Mouse (Mus musculus) E14TG2a.4 (cell line): ENCODE data around the gene Saxo2.

Source experiments
- H3K27me3 ChIP-seq: 2 replicates; pipeline ENCODE4 v1.6.1; 2014; ENCODE audit warnings: low read length, control low read depth; ENCODE audit not compliant: insufficient read depth
- H3K36me3 ChIP-seq: 2 replicates; pipeline ENCODE4 v1.6.1; 2014; ENCODE audit warnings: low read length, control low read depth; ENCODE audit not compliant: insufficient read depth
- H3K4me1 ChIP-seq: replicated peaks from 2 replicates; pipeline ENCODE4 v1.6.1; 2014; ENCODE audit warnings: low read depth, low read length, control low read depth
- H3K4me3 ChIP-seq: replicated peaks from 2 replicates; pipeline ENCODE4 v1.5.1; 2014; ENCODE audit warnings: mild to moderate bottlenecking, low read length
- H3K9me3 ChIP-seq: 2 replicates; pipeline ENCODE4 v1.6.1; 2014; ENCODE audit warnings: low read length, control low read depth
- CTCF ChIP-seq: conservative IDR thresholded peaks from 2 replicates; pipeline ENCODE4 v1.5.1; 2014; ENCODE audit warnings: low read length
- NANOG ChIP-seq: IDR thresholded peaks from 2 replicates; pipeline ENCODE4 v1.6.1; 2014; ENCODE audit warnings: borderline replicate concordance, low read length, mixed read lengths
- POU5F1 ChIP-seq: IDR thresholded peaks from 2 replicates; pipeline ENCODE4 v1.6.1; 2014; ENCODE audit warnings: low read length, borderline replicate concordance

The Saxo2 gene

GRCm38 (mm10) chr7:82648353-82649080 lies at the start of gene Saxo2, which contains the start of gene Efl1:
Saxo2 (minus strand) TSS chr7:82648528.
Efl1 (plus strand) TSS chr7:82648614.
- peaks cover 17% of the 10 kb centered on the region for H3K36me3 ChIP-seq
- TF ChIP-seq POU5F1 (no peak), NANOG (no peak), CTCF (no peak)
- peak within 1 kb of the TSS; percentile 85 for H3K4me3 ChIP-seq
- peaks cover 14% of the 10 kb centered on the region for H3K4me1 ChIP-seq
- H3K27me3 ChIP-seq, result no peaks in the 10 kb centered on the region
- H3K9me3 ChIP-seq, result 0 out of 2 replicates have a peak, but pooled peaks cover 3% of the 10 kb centered on the region

GRCm38 (mm10) chr7:82697668-82698067 lies 49.3 kb upstream of the Saxo2 start:
- no peaks in the 10 kb centered on the region for H3K4me1 ChIP-seq
- H3K9me3 ChIP-seq, result no peaks in the 10 kb centered on the region
- H3K27me3 ChIP-seq, result no peaks in the 10 kb centered on the region
- TF ChIP-seq CTCF, result peak; percentile 85
- no peak for TF ChIP-seq NANOG
- H3K4me3 ChIP-seq, result no peak overlapping the region
- H3K36me3 ChIP-seq, result peaks cover 66% of the 10 kb centered on the region

GRCm38 (mm10) chr7:82691021-82691738 lies 42.9 kb upstream of the Saxo2 start:
- H3K27me3 ChIP-seq, result no peaks in the 10 kb centered on the region
- no peak overlapping the region for H3K4me3 ChIP-seq
- peaks cover 74% of the 10 kb centered on the region for H3K36me3 ChIP-seq
- H3K4me1 ChIP-seq, result 0 out of 2 replicates have a peak, but pooled peaks cover 8% of the 10 kb centered on the region
- no peaks in the 10 kb centered on the region for H3K9me3 ChIP-seq
- no peak for TF ChIP-seq NANOG
- no peak for TF ChIP-seq POU5F1
- no peak for TF ChIP-seq CTCF

GRCm38 (mm10) chr7:82688736-82689135 lies 40.4 kb upstream of the Saxo2 start:
- TF ChIP-seq NANOG (no peak), POU5F1 (no peak), CTCF (no peak)
- Histone ChIP-seq H3K27me3 (no peaks in the 10 kb centered on the region), H3K4me3 (no peak overlapping the region), H3K36me3 (peaks cover 76% of the 10 kb centered on the region), H3K9me3 (no peaks in the 10 kb centered on the region), H3K4me1 (peaks cover 8% of the 10 kb centered on the region; the same call in 1 of the 2 replicates)

GRCm38 (mm10) chr7:82679901-82680300 lies 31.6 kb upstream of the Saxo2 start:
- Histone ChIP-seq H3K4me1 (no peaks in the 10 kb centered on the region), H3K9me3 (no peaks in the 10 kb centered on the region), H3K36me3 (peaks cover 74% of the 10 kb centered on the region), H3K4me3 (no peak overlapping the region), H3K27me3 (no peaks in the 10 kb centered on the region)
- TF ChIP-seq POU5F1 (no peak), NANOG (no peak), CTCF (no peak)

GRCm38 (mm10) chr7:82676834-82677233 lies 28.5 kb upstream of the Saxo2 start:
- Histone ChIP-seq H3K4me3 (no peak overlapping the region), H3K36me3 (peaks cover 75% of the 10 kb centered on the region), H3K27me3 (no peaks in the 10 kb centered on the region), H3K9me3 (no peaks in the 10 kb centered on the region), H3K4me1 (no peaks in the 10 kb centered on the region)
- no peak; the same call in 1 of the 2 replicates for TF ChIP-seq CTCF
- no peak for TF ChIP-seq POU5F1
- no peak for TF ChIP-seq NANOG

GRCm38 (mm10) chr7:82676001-82676400 lies 27.7 kb upstream of the Saxo2 start:
- H3K4me1 ChIP-seq, result no peaks in the 10 kb centered on the region
- H3K36me3 ChIP-seq, result peaks cover 74% of the 10 kb centered on the region
- H3K9me3 ChIP-seq, result no peaks in the 10 kb centered on the region
- H3K27me3 ChIP-seq, result no peaks in the 10 kb centered on the region
- no peak overlapping the region for H3K4me3 ChIP-seq
- TF ChIP-seq POU5F1, result no peak
- TF ChIP-seq CTCF, result no peak
- no peak for TF ChIP-seq NANOG

GRCm38 (mm10) chr7:82664604-82665003 lies 16.3 kb upstream of the Saxo2 start:
- Histone ChIP-seq H3K36me3 (peaks cover 79% of the 10 kb centered on the region), H3K4me1 (no peaks in the 10 kb centered on the region), H3K27me3 (no peaks in the 10 kb centered on the region)

More at GRCm38 (mm10) chr7:82664604-82665003, 16.3 kb upstream of the Saxo2 start:
- TF ChIP-seq CTCF (no peak), NANOG (no peak), POU5F1 (no peak)
- no peaks in the 10 kb centered on the region for H3K9me3 ChIP-seq
- no peak overlapping the region for H3K4me3 ChIP-seq
